Mouse (Mus musculus) liver, adult 2 months (tissue): ENCODE measurements around the gene Rpp21. TPM values are rescaled to one million over a fixed set of nuclear protein-coding genes. Genes with fewer than 3 reads are reported as not detected.

Experiments used
- DNase-seq: peaks from one replicate; pipeline ENCODE4 v3.0.0-alpha.2; 2011; ENCODE audit warnings: low read depth, low spot score; ENCODE audit errors: extremely low read depth
- H3K27ac ChIP-seq: fragments of 200-500 bp; replicated peaks from 2 replicates; pipeline ENCODE4 v1.5.1; 2012; ENCODE audit warnings: low read depth, mild to moderate bottlenecking, control low read depth, inconsistent platforms, low read length; ENCODE audit not compliant: insufficient read depth
- H3K27me3 ChIP-seq: fragments of 200-500 bp; 2 replicates; pipeline ENCODE4 v1.6.1; 2012; ENCODE audit warnings: mild to moderate bottlenecking, moderate library complexity, low read length, inconsistent platforms; ENCODE audit not compliant: control insufficient read depth, insufficient read depth
- H3K36me3 ChIP-seq: fragments of 200-500 bp; 2 replicates; pipeline ENCODE4 v1.6.1; 2012; ENCODE audit warnings: low read length, inconsistent platforms; ENCODE audit not compliant: control insufficient read depth, insufficient read depth
- H3K4me1 ChIP-seq: fragments of 200-500 bp; 2 replicates; pipeline ENCODE4 v1.6.1; 2011; ENCODE audit warnings: low read length; ENCODE audit not compliant: control insufficient read depth, insufficient read depth
- H3K4me3 ChIP-seq: fragments of 200-500 bp; 2 replicates; pipeline ENCODE4 v1.5.1; 2011; ENCODE audit warnings: low read depth, mild to moderate bottlenecking, control low read depth, low read length, moderate library complexity; ENCODE audit not compliant: insufficient read depth
- H3K79me2 ChIP-seq: fragments of 200-500 bp; 2 replicates; pipeline ENCODE4 v1.6.1; 2012; ENCODE audit warnings: inconsistent platforms, mild to moderate bottlenecking, low read length, moderate library complexity; ENCODE audit not compliant: control insufficient read depth, insufficient read depth
- H3K9ac ChIP-seq: fragments of 200-500 bp; 2 replicates; pipeline ENCODE4 v1.6.1; 2012; ENCODE audit warnings: low read depth, mild to moderate bottlenecking, control low read depth, inconsistent platforms, low read length
- CTCF ChIP-seq: fragments of 200-500 bp; IDR thresholded peaks from 2 replicates; pipeline ENCODE4 v1.5.1; 2011; ENCODE audit warnings: low read depth, low read length, control low read depth
- POLR2A ChIP-seq: fragments of 200-500 bp; IDR thresholded peaks from 2 replicates; pipeline ENCODE4 v1.6.1; 2011; ENCODE audit warnings: low read length, control low read depth; ENCODE audit not compliant: insufficient read depth; ENCODE audit errors: extremely low read depth
- WGBS: fragments of 180-500 bp; shearing (Covaris S2); methylation state at CpG from one replicate; pipeline ENCODE4 v1.1.7; 2018; 5-methylcytosine and 5-hydroxymethylcytosine counted together
- polyA plus RNA-seq: library from polyadenylated mRNA; depleted of rRNA; stranded (reverse); fragments of >200 nt; gene quantifications from 2 replicates; pipeline ENCODE4 v1.2.3, GENCODE M21; 2012; rRNA removed
- total RNA-seq: library from RNA; depleted of rRNA; stranded (reverse); fragments of >200 nt; gene quantifications from 2 replicates; pipeline ENCODE4 v1.2.3, GENCODE M21; 2014; rRNA removed

Gene Rpp21
- total and polyA plus RNA-seq, 2 experiments = 10.6 to 42.7 TPM

DNA sequence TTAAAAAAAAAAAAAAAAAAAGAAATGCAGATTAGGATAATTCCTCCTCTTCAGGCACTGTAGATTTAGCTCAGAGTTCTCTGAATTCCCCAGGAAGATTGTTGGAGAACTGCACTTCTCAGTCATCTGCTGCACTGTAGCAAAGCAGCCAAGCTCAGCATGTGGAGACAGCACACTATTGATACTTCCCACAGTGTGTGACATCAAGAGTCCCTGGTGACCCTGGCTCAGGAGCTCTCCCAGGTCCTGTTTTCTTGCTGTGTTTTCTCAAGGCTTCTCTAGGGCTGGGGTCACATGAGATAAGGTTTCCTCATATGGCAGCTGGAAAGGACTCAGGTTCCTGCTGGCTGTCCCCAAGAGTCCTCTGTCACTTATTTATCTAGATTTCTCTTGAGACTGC lies 51.0 kb downstream of the Rpp21 start:
- H3K27ac ChIP-seq = no peak overlapping the region
- no peak for DNase-seq
- H3K36me3 ChIP-seq = no peaks in the 10 kb centered on the region
- TF ChIP-seq CTCF (no peak), POLR2A (no peak)
- no peak overlapping the region for H3K9ac ChIP-seq
- no peaks in the 10 kb centered on the region for H3K27me3 ChIP-seq
- H3K4me1 ChIP-seq = no peaks in the 10 kb centered on the region
- H3K79me2 ChIP-seq = no peaks in the 10 kb centered on the region
- no peak overlapping the region for H3K4me3 ChIP-seq

DNA sequence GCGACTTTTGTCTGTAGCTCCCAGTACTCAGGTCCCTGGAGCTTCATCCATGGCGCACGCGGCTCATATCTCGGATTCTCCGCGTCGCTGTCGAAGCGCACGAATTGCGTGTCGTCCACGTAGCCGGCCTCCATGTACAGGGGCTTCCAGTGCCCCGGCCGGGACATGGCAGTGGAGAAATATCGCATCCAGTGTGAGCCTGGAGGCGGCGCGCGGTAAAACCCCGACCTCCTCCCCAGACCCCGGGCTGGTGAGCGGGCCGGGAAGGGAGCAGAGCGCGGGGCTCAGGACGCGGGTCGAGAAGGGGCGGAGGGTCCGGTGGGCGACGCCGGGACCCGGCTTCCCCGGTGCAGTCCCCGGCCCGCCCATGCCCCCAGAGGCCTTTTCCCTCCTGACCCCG lies 52.0 kb downstream of the Rpp21 start:
- Histone ChIP-seq H3K4me3 (peak overlapping the region; percentile 66), H3K9ac (peak overlapping the region; percentile 68), H3K27me3 (no peaks in the 10 kb centered on the region), H3K27ac (no peak overlapping the region), H3K79me2 (no peaks in the 10 kb centered on the region), H3K36me3 (no peaks in the 10 kb centered on the region), H3K4me1 (no peaks in the 10 kb centered on the region)
- WGBS = under 1% methylated on average over 41 of the region's 41 CpGs
- TF ChIP-seq POLR2A (no peak), CTCF (no peak)
- no peak for DNase-seq

Other genes with a start within 250 kb of the Rpp21 start
- 4.9 and 5.3 TPM in 2 replicates for gene H2-T24, start 237.5 kb downstream of the Rpp21 start, total RNA-seq
- 1.9 and 2.1 TPM in 2 replicates for gene H2-T24, start 237.5 kb downstream of the Rpp21 start, polyA plus RNA-seq
- 291 and 323 TPM in 2 replicates for gene H2-T23, start 225.2 kb downstream of the Rpp21 start, total RNA-seq
- gene H2-T23, start 225.2 kb downstream of the Rpp21 start, polyA plus RNA-seq = 423 and 492 TPM in 2 replicates
- gene H2-T22, start 215.3 kb downstream of the Rpp21 start, total RNA-seq = 115 and 138 TPM in 2 replicates
- 98.2 and 110 TPM in 2 replicates for gene H2-T22, start 215.3 kb downstream of the Rpp21 start, polyA plus RNA-seq
- gene Gm6034, start 215.1 kb downstream of the Rpp21 start, total RNA-seq = 0.09 TPM in 1 of 2 replicates, not detected in the other
- gene Gm6034, start 215.1 kb downstream of the Rpp21 start, polyA plus RNA-seq = 0.05 and 0.06 TPM in 2 replicates
- gene Gm11127, start 199.7 kb downstream of the Rpp21 start, total RNA-seq = 0.13 TPM in 1 of 2 replicates, not detected in the other
- gene Gm11127, start 199.7 kb downstream of the Rpp21 start, polyA plus RNA-seq = 0.06 TPM in 1 of 2 replicates, not detected in the other
- gene Gm19684, start 136.4 kb downstream of the Rpp21 start, total RNA-seq = 0.18 and 0.47 TPM in 2 replicates
- gene Gm19684, start 136.4 kb downstream of the Rpp21 start, polyA plus RNA-seq = 0.10 and 0.11 TPM in 2 replicates
- gene Gm7030, start 128.6 kb downstream of the Rpp21 start, total RNA-seq = not detected in 2 replicates
- not detected in 2 replicates for gene Gm7030, start 128.6 kb downstream of the Rpp21 start, polyA plus RNA-seq
- gene Gm8909, start 89.5 kb downstream of the Rpp21 start, total RNA-seq = not detected in 2 replicates
- gene Gm8909, start 89.5 kb downstream of the Rpp21 start, polyA plus RNA-seq = not detected in 2 replicates
- not detected in 2 replicates for gene H2-T3, start 67.8 kb downstream of the Rpp21 start, total RNA-seq
- gene H2-T3, start 67.8 kb downstream of the Rpp21 start, polyA plus RNA-seq = not detected in 2 replicates
- gene Trim39, start 14.2 kb upstream of the Rpp21 start, total RNA-seq = 4.8 and 5.0 TPM in 2 replicates
- 5.3 and 8.0 TPM in 2 replicates for gene Trim39, start 14.2 kb upstream of the Rpp21 start, polyA plus RNA-seq
- not detected in 2 replicates for gene H2-M10.2, start 28.4 kb upstream of the Rpp21 start, total RNA-seq
- not detected in 2 replicates for gene H2-M10.2, start 28.4 kb upstream of the Rpp21 start, polyA plus RNA-seq
- gene H2-M10.1, start 68.1 kb upstream of the Rpp21 start, total RNA-seq = not detected in 2 replicates
- not detected in 2 replicates for gene H2-M10.1, start 68.1 kb upstream of the Rpp21 start, polyA plus RNA-seq
- gene H2-M10.3, start 110.3 kb upstream of the Rpp21 start, total RNA-seq = not detected in 2 replicates
- not detected in 2 replicates for gene H2-M10.3, start 110.3 kb upstream of the Rpp21 start, polyA plus RNA-seq
- not detected in 2 replicates for gene H2-M10.4, start 204.3 kb upstream of the Rpp21 start, total RNA-seq
- not detected in 2 replicates for gene H2-M10.4, start 204.3 kb upstream of the Rpp21 start, polyA plus RNA-seq